Mouse (Mus musculus) heart, embryonic 13.5 days (tissue): Measurements from ENCODE around the gene Cox8a. TPM values are rescaled to one million over a fixed set of nuclear protein-coding genes. Genes with fewer than 3 reads are reported as not detected.

Source experiments
- ATAC-seq: fragments of 200-750 bp; cut with Nextera tagmentation; 2 replicates; pipeline ENCODE4 v1.8.0; 2017; ENCODE audit warnings: moderate TSS enrichment; ENCODE audit not compliant: insufficient number of reproducible peaks, low FRiP score, low TSS enrichment; ENCODE audit errors: extremely low read depth
- H3K27ac ChIP-seq: fragments of 300-500 bp; sonication (generic); replicated peaks from 2 replicates; pipeline ENCODE4 v1.5.1; 2015; ENCODE audit warnings: moderate library complexity, mild to moderate bottlenecking, inconsistent platforms
- H3K27me3 ChIP-seq: fragments of 300-500 bp; sonication (generic); replicated peaks from 2 replicates; pipeline ENCODE4 v1.6.1; 2015; ENCODE audit warnings: mild to moderate bottlenecking, inconsistent platforms
- H3K36me3 ChIP-seq: fragments of 300-500 bp; sonication (generic); 2 replicates; pipeline ENCODE4 v1.6.1; 2015; ENCODE audit warnings: mild to moderate bottlenecking, inconsistent platforms
- H3K4me1 ChIP-seq: fragments of 300-500 bp; sonication (generic); 2 replicates; pipeline ENCODE4 v1.6.1; 2015; ENCODE audit warnings: inconsistent platforms
- H3K4me2 ChIP-seq: fragments of 300-500 bp; sonication (generic); 2 replicates; pipeline ENCODE4 v1.6.1; 2015; ENCODE audit warnings: inconsistent platforms, mild to moderate bottlenecking, moderate library complexity
- H3K4me3 ChIP-seq: fragments of 300-500 bp; sonication (generic); 2 replicates; pipeline ENCODE4 v1.5.1; 2015; ENCODE audit warnings: moderate library complexity, mild to moderate bottlenecking, inconsistent platforms
- H3K9ac ChIP-seq: fragments of 300-500 bp; sonication (generic); 2 replicates; pipeline ENCODE4 v1.6.1; 2015; ENCODE audit warnings: inconsistent platforms, mild to moderate bottlenecking, moderate library complexity
- H3K9me3 ChIP-seq: fragments of 300-500 bp; sonication (generic); 2 replicates; pipeline ENCODE4 v1.6.1; 2016; ENCODE audit warnings: inconsistent platforms
- WGBS: fragments of 180-500 bp; shearing (Covaris S2); methylation state at CpG from one replicate; pipeline ENCODE4 v1.1.7; 2015; ENCODE audit warnings: mixed read lengths; 5-methylcytosine and 5-hydroxymethylcytosine counted together
- polyA plus RNA-seq: library from polyadenylated mRNA; unstranded; fragments of >200 nt; fragmentation: Nextera tagmentation; extraction: Ambion mirVana; gene quantifications from 2 replicates; pipeline ENCODE4 v1.2.1, GENCODE M21; 2015

The Cox8a gene
- 1,676 and 1,958 TPM in 2 replicates for polyA plus RNA-seq

DNA sequence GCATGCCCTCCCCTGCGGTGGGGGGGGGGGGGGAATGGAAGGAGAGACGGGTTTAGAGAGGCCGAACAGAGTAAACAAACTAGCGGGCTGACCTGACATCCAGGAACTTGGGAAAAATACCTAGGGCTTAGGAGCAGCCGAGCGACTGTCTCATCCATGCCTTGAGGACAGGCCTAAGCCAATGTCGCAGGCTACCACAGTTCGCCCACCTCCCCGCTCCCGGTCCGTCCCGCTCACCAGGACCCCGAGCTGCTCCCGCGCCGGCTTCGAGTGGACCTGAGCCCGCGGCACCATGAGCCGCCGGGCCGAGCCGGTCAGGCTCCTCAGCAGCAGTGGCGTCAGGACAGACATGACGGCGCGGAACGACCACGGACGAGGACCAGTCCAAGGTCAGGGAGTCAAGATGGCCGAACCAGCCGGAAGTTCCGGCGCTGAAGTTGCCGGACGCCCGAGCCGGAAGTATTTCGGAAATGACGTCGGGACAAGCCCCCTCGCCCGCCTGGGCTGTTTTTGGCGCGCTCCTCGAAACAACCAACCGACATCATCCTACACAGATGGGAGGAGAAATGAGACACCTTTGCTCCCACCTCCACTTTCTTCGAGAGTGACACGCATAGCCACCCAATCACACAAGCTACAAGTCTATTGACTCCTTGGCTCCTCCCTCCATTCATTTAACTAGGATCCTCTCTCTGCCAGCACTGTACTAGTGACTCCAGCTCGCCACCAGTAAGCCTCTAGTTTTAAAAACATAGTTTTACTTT is at the start of gene Cox8a:
Cox8a (minus strand) TSS at position 455 of the 764 bp plus-strand sequence.
- under 1% methylated on average over 50 of the region's 50 CpGs for WGBS
- Histone ChIP-seq H3K4me1 (peaks cover 45% of the 10 kb centered on the region), H3K9ac (peak within 1 kb of the TSS; percentile 95), H3K9me3 (no peaks in the 10 kb centered on the region), H3K36me3 (peaks cover 35% of the 10 kb centered on the region), H3K27me3 (no peaks in the 10 kb centered on the region), H3K4me3 (peak within 1 kb of the TSS; percentile 75), H3K27ac (peak within 1 kb of the TSS; percentile 91), H3K4me2 (peak within 1 kb of the TSS; percentile 70)
- ATAC-seq = peak; percentile 90

- Histone ChIP-seq H3K9ac (peak overlapping the region; percentile 95), H3K4me1 (peaks cover 55% of the 10 kb centered on the region), H3K9me3 (peaks cover 7% of the 10 kb centered on the region; the same call in 1 of the 2 replicates), H3K4me3 (no peak overlapping the region), H3K4me2 (peak overlapping the region; percentile 88), H3K27ac (peak overlapping the region; percentile 97), H3K36me3 (peaks cover 15% of the 10 kb centered on the region), H3K27me3 (no peaks in the 10 kb centered on the region)
- WGBS = 59% methylated on average over 4 of the region's 4 CpGs
- no peak for ATAC-seq
Measured at GRCm38 (mm10) chr19:7266421-7266831, 49.0 kb upstream of the Cox8a start.

- 18% methylated on average over 14 of the region's 14 CpGs for WGBS
- Histone ChIP-seq H3K36me3 (peaks cover 7% of the 10 kb centered on the region), H3K9me3 (peaks cover 7% of the 10 kb centered on the region; the same call in 1 of the 2 replicates), H3K4me3 (0 out of 2 replicates have a peak overlapping the region, but pooled peaks have one; percentile 8), H3K9ac (peak overlapping the region; percentile 65), H3K4me2 (peak overlapping the region; percentile 32), H3K27me3 (no peaks in the 10 kb centered on the region), H3K27ac (peak overlapping the region; percentile 97), H3K4me1 (peaks cover 55% of the 10 kb centered on the region)
- ATAC-seq = no peak
Measured at GRCm38 (mm10) chr19:7265478-7266191, 48.2 kb upstream of the Cox8a start.

- WGBS = 20% methylated on average over 6 of the region's 6 CpGs
- H3K9ac ChIP-seq = peak overlapping the region; percentile 72
- ATAC-seq = no peak
- peak overlapping the region; percentile 97 for H3K27ac ChIP-seq
- H3K4me2 ChIP-seq = peak overlapping the region; percentile 32
- H3K9me3 ChIP-seq = peaks cover 7% of the 10 kb centered on the region; the same call in 1 of the 2 replicates
- no peaks in the 10 kb centered on the region for H3K27me3 ChIP-seq
- H3K36me3 ChIP-seq = no peaks in the 10 kb centered on the region
- H3K4me3 ChIP-seq = peak overlapping the region; percentile 1; the same call in 1 of the 2 replicates
- H3K4me1 ChIP-seq = peaks cover 51% of the 10 kb centered on the region
Measured at GRCm38 (mm10) chr19:7264766-7265331, 47.4 kb upstream of the Cox8a start.

- H3K27me3 ChIP-seq = no peaks in the 10 kb centered on the region
- peak overlapping the region; percentile 97 for H3K27ac ChIP-seq
- H3K9ac ChIP-seq = peak overlapping the region; percentile 72
- H3K4me2 ChIP-seq = peak overlapping the region; percentile 32
- no peaks in the 10 kb centered on the region for H3K36me3 ChIP-seq
- WGBS = 17% methylated on average over 9 of the region's 9 CpGs
- ATAC-seq = no peak
- peaks cover 45% of the 10 kb centered on the region for H3K4me1 ChIP-seq
- H3K4me3 ChIP-seq = peak overlapping the region; percentile 1; the same call in 1 of the 2 replicates
- peaks cover 7% of the 10 kb centered on the region; the same call in 1 of the 2 replicates for H3K9me3 ChIP-seq
Measured at GRCm38 (mm10) chr19:7264088-7264765, 46.8 kb upstream of the Cox8a start.

DNA sequence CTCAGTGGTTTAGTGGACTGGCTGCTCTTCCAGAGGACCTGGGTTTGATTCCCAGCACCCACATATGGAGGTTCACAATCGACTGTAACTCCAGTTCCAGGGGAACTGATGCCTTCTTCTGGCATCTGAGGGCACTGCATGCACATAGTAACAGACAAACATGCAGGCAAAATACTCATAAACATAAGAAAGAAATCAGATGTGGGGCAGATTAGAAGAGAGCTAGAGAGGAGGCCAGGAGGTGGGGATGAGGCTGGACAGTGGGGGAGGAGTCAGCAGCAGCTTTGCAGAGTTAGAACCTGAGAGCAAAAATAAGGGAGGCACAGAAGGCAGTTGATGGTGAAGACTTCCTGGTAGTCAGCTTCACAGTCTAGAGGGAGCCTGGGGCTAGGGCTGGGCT is 45.2 kb upstream of the Cox8a start:
- Histone ChIP-seq H3K4me1 (peaks cover 38% of the 10 kb centered on the region), H3K9ac (no peak overlapping the region), H3K4me2 (no peak overlapping the region), H3K4me3 (no peak overlapping the region), H3K9me3 (peaks cover 7% of the 10 kb centered on the region; the same call in 1 of the 2 replicates), H3K27me3 (no peaks in the 10 kb centered on the region), H3K27ac (no peak overlapping the region), H3K36me3 (no peaks in the 10 kb centered on the region)
- 76% methylated on average over 1 of the region's 1 CpGs for WGBS
- no peak for ATAC-seq

DNA sequence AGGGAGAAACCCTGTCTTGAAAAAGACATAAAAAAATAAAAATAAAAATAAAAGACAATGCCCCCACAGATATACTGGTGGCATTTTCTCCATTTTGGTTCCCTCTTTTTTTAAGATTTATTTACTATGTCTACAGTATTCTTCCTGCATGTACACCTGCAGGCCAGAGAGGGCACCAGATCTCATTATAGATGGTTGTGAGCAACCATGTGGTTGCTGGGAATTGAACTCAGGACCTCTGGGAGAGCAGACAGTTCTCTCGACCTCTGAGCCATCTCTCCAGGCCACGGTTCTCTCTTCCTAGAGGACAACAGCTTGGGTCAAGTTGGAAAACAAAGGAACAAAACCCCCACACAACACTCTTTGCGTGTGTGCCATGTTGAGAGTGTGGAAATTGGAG is 44.5 kb upstream of the Cox8a start:
- ATAC-seq = no peak
- 85% methylated on average over 3 of the region's 3 CpGs for WGBS
- Histone ChIP-seq H3K27me3 (no peaks in the 10 kb centered on the region), H3K4me2 (no peak overlapping the region), H3K36me3 (no peaks in the 10 kb centered on the region), H3K4me3 (no peak overlapping the region), H3K4me1 (peaks cover 31% of the 10 kb centered on the region), H3K9me3 (peaks cover 7% of the 10 kb centered on the region; the same call in 1 of the 2 replicates), H3K27ac (no peak overlapping the region), H3K9ac (no peak overlapping the region)

DNA sequence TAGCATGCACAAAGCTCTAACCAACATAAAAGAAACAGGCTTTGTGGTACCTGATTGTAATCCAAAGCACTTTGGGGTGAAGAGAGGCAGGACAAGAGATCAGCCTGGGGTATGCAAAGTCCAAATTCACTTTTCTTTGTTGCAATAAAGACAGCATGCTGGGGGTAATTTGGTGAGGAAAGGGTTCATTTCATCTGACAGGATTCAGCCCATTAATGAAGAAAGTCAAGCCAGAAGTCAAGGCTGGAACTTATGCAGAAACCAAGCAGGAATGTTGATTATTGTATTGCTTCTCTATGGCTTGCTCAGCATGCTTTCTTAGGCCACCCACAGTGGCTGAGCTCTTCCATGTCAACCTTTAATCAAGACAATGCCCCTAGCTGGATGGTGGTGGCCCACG is 44.1 kb upstream of the Cox8a start:
- Histone ChIP-seq H3K9me3 (peaks cover 7% of the 10 kb centered on the region; the same call in 1 of the 2 replicates), H3K9ac (no peak overlapping the region), H3K36me3 (no peaks in the 10 kb centered on the region), H3K27me3 (no peaks in the 10 kb centered on the region), H3K4me3 (no peak overlapping the region), H3K4me2 (no peak overlapping the region), H3K4me1 (peaks cover 27% of the 10 kb centered on the region), H3K27ac (no peak overlapping the region)
- WGBS = 79% methylated on average over 1 of the region's 1 CpGs
- ATAC-seq = no peak

GRCm38 (mm10) chr19:7257881-7258280 is 40.5 kb upstream of the Cox8a start:
- ATAC-seq = no peak

GRCm38 (mm10) chr19:7246021-7246420 is 28.6 kb upstream of the Cox8a start:
- WGBS = 65% methylated on average over 3 of the region's 3 CpGs
- Histone ChIP-seq H3K4me1 (peaks cover 3% of the 10 kb centered on the region), H3K4me2 (no peak overlapping the region)

More at GRCm38 (mm10) chr19:7257881-7258280, 40.5 kb upstream of the Cox8a start:
- H3K4me3 ChIP-seq = no peak overlapping the region
- 72% methylated on average over 5 of the region's 5 CpGs for WGBS
- no peak overlapping the region for H3K27ac ChIP-seq
- H3K9me3 ChIP-seq = peaks cover 7% of the 10 kb centered on the region; the same call in 1 of the 2 replicates
- no peak overlapping the region for H3K4me2 ChIP-seq
- H3K4me1 ChIP-seq = no peaks in the 10 kb centered on the region
- H3K9ac ChIP-seq = no peak overlapping the region
- H3K36me3 ChIP-seq = no peaks in the 10 kb centered on the region
- H3K27me3 ChIP-seq = no peaks in the 10 kb centered on the region

More at GRCm38 (mm10) chr19:7246021-7246420, 28.6 kb upstream of the Cox8a start:
- no peak overlapping the region for H3K27ac ChIP-seq
- no peak overlapping the region for H3K9ac ChIP-seq
- no peaks in the 10 kb centered on the region for H3K27me3 ChIP-seq
- H3K4me3 ChIP-seq = no peak overlapping the region
- no peaks in the 10 kb centered on the region for H3K36me3 ChIP-seq
- no peak for ATAC-seq
- no peaks in the 10 kb centered on the region for H3K9me3 ChIP-seq
